Mouse (Mus musculus) cerebellum, adult 2 months (tissue): Measurements from ENCODE around the gene Lcmt2.

Experiments used
- CTCF ChIP-seq: fragments of 200-500 bp; IDR thresholded peaks from 2 replicates; pipeline ENCODE4 v1.5.1; 2011; ENCODE audit warnings: low read depth, mild to moderate bottlenecking, control low read depth, low read length, moderate library complexity, borderline replicate concordance; ENCODE audit not compliant: insufficient read depth
- POLR2A ChIP-seq: fragments of 200-500 bp; IDR thresholded peaks from 2 replicates; pipeline ENCODE4 v1.6.1; 2011; ENCODE audit warnings: low read length, control low read depth, borderline replicate concordance; ENCODE audit not compliant: insufficient read depth

GRCm38 (mm10) chr2:121141216-121142035, 973 bp upstream of the Lcmt2 start:
- TF ChIP-seq CTCF (no peak), POLR2A (no peak)
